Mouse (Mus musculus): ENCODE data around the gene Gmeb1.
A peak's percentile ranks its signal among the peaks of the same experiment; 100 is the strongest.
"Not testable (repeated sequence)": the region's sequence is repeated elsewhere in the genome, so short reads cannot be mapped to it uniquely, and the experiment has no call there.

Gmeb1 gene

GRCm38 (mm10) chr4:132222001-132222400, 39.4 kb downstream of the Gmeb1 start:
- DNase-seq (ENCODE audit: low spot score) = not testable (repeated sequence)

DNA sequence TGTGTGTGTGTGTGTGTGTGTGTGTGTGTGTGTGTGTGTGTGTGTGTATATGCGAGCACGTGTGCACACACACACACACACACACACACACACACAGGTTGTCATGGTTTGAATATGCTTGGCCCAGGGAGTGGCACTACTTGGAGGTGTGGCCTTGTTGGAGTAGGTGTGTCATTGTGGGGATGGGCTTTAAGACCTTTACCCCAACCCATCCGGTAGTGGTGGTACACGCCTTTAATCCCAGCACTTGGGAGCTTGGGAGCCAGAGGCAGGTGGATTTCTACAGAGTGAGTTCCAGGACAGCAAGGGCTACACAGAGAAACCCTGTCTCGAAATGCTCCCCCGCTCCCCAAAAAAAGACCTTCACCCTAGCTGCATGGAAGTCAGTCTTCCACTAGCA, 43.0 kb downstream of the Gmeb1 start:
- not testable (repeated sequence) for DNase-seq (ENCODE audit: low spot score)

- DNase-seq (ENCODE audit: low spot score) = no peak
Observed at GRCm38 (mm10) chr4:132217781-132218180, 43.6 kb downstream of the Gmeb1 start.

- DNase-seq (ENCODE audit: low spot score) = no peak
Observed at GRCm38 (mm10) chr4:132216602-132217001, 44.8 kb downstream of the Gmeb1 start.

- DNase-seq (ENCODE audit: low spot score) = peak; percentile 3
Observed at GRCm38 (mm10) chr4:132214847-132215246, 46.6 kb downstream of the Gmeb1 start.

GRCm38 (mm10) chr4:132211953-132212734, 49.3 kb downstream of the Gmeb1 start, which contains the start of gene Ythdf2:
Gene Ythdf2, minus strand, starts transcription at chr4:132212303.
- peak; percentile 97 for DNase-seq (ENCODE audit: low spot score)

DNA sequence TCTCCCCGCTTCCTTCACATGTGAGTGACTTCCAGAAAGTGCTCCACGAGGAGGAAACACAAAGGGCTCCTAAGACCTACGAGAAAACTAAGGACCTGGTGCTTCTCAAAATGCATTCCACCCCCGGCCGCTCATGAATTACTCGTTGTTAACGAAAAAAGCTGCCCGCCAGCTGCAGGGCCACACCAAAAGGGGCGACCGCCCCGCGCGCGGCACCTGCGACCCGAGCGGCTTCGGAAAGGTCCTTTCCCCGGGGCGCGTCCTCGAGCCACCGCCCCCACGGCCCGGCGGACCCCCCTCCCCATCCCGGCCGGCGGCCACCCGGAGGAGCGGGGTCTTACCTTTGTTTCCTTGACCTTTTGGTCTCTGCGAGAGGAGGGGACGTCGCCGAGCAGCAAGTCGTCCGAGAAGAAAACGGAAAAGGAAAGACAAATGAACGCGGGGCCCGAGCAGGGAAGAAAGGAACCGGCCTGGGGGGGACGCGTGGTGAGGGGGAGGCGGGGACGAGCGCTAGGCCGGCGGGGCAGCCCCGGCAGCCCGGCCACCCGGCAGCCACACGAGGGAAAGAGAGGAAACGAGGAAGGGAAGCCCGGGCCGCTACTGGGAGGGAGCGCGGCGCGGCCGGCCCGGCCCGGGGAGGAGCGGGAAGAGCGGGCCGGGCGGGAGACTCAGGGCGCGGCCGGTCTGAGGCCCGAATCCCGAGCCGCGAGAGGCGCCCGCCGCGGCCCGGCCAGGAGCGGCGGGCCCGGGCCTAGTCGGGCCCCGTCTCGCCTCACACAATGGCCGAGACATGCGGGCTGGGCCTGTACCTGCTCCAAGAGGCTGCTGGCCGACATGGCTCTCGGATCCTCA, 50.1 kb downstream of the Gmeb1 start:
- peak; percentile 30 for DNase-seq (ENCODE audit: low spot score)

- no peak for DNase-seq (ENCODE audit: low spot score)
Observed at GRCm38 (mm10) chr4:132210325-132210724, 51.1 kb downstream of the Gmeb1 start.

DNA sequence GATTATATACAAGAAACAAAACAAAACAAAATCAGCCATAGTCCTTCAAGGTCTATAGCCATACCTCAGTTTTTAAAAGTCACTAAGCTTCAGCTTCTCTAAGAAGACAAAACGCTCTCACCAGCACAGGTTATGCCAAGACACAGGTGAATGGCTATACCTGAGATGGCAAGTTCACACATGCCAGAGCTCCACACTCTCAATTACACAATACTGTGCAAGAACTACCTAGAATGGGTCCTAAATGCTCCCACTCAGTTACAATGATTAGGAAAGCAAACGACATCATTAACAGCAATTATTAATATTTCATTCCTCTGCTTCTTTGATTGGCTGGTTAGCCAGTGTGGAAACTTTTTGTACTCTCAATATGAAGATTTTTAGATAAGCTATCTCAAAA, 52.1 kb downstream of the Gmeb1 start:
- no peak for DNase-seq (ENCODE audit: low spot score)

DNA sequence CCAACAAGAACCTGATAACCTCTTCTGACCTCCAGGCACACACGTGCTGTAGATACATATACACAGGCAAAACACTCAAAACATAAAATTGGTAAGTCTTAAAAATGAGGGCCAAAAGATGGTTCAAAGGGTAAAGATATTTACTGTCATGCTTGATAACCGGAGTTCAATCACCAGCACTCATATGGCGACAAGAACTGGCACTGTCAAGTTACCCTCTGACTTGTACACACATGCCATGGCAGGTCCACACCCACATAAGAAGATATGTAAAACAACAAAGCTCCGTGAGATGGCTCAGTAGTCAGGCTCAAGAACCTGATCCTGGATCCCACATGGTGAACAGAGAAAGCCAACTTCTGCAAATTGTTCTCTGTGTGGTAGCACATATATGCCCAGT, 54.1 kb downstream of the Gmeb1 start:
- no peak for DNase-seq (ENCODE audit: low spot score)

DNA sequence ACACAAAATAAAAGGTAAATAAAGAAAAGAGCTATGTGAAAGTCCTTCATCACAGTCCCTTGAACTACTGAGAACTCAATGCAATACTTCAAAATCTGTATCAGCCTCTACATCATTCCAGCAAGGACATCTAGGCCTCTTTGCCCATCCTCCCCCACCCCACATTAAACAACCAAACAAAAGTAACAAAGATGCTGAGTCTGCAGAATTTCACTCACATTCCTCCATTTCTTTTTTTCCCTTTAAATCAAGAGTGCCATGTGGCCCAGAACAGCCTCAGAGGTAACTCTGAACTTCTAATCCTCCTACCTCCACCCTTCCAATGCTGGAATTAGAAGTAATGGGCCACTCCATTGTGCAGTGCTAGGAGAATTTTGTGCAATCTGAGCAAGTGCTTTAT, 62.6 kb downstream of the Gmeb1 start:
- no peak for DNase-seq (ENCODE audit: low spot score)

DNA sequence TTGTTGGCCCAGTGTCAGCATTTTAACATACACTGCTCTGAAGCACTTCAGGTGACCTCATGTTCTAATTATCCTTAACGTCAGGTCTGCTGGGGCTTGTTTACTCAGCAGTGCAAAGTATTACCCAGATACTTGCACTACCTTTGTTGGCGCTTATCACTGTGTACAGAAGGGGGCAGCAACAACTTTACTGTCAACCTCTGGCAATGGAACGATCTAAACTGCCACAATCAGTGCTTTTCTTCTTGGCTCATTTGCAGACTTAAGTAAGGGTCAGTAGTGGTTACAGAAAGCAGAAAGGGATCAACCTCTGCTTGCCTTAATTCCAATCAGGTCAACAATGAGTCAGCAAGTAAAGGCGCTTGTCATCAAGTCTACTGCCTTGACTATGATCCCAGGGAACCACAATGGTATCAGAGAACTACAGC, 63.1 kb downstream of the Gmeb1 start:
- no peak for DNase-seq (ENCODE audit: low spot score)

DNA sequence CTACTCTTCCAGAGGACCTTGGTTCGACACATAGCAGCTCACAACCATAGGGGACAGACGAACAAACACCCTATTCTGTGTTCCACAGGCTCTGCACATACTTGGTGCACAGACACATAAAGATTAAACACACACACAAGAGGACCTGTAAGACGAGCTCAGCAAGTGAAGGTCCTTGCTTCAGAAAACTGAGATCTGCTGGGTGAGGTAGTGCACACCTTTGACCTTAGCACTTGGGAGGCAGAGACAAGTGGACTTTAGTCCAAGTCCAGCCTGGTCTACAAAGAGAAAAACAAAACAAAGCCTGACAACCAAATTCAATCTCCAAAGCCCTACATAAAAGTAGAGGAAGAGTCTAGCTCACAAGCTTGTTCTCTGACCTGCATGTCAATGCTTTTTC, 66.4 kb downstream of the Gmeb1 start:
- DNase-seq (ENCODE audit: low spot score) = no peak

- no peak for DNase-seq (ENCODE audit: low spot score)
Observed at GRCm38 (mm10) chr4:132194373-132194772, 67.0 kb downstream of the Gmeb1 start.

GRCm38 (mm10) chr4:132187826-132188401, 73.5 kb downstream of the Gmeb1 start:
- DNase-seq (ENCODE audit: low spot score) = no peak

DNA sequence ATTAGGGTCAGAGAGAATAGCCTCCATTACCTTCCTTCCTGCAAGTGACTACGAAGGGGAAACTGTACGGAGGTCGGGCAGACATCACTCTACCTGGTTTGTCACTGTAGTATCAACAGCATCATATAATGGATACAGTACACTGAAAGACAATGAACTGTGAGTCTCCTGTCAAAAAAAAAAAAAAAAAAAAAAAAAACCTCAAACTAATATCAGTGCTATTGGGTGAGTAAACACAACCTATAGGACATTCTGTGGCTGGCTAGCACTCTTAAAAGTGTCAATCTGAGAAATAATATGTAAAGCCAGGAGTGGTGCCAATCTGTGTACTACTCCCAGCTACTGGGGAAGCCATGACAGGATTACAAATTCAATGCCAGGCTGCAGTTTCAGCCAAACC, 78.2 kb downstream of the Gmeb1 start:
- DNase-seq (ENCODE audit: low spot score) = no peak

- DNase-seq (ENCODE audit: low spot score) = no peak
Observed at GRCm38 (mm10) chr4:132181721-132182658, 79.4 kb downstream of the Gmeb1 start.

GRCm38 (mm10) chr4:132180710-132181109, 80.7 kb downstream of the Gmeb1 start:
- no peak for DNase-seq (ENCODE audit: low spot score)

DNA sequence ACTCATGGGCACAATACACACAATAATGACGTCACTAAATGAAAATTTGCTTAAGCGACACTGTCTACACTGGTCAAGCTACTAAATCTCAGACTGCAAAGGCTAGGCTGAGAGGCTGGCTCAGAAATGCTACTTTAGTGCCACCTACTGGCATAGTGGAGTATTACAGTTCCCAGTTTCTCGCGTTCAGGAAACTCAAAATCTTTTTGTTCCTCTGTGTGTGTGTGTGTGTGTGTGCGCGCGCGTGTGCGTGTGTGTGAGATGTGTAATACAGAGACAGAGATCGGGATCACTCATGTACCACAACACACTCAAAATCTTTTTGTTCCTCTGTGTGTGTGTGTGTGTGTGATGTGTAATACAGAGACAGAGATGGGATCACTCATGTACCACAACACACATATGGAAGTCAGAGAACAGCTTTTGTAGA, 82.8 kb downstream of the Gmeb1 start:
- DNase-seq (ENCODE audit: low spot score) = peak; percentile 43

GRCm38 (mm10) chr4:132176474-132176873, 84.9 kb downstream of the Gmeb1 start:
- DNase-seq (ENCODE audit: low spot score) = no peak

Data from spleen, adult 12 weeks (tissue).